Mouse (Mus musculus): ENCODE measurements around the gene Vmn2r54. TPM values are rescaled to one million over a fixed set of nuclear protein-coding genes. Genes with fewer than 3 reads are reported as not detected.
"Not testable (repeated sequence)": the region's sequence is repeated elsewhere in the genome, so short reads cannot be mapped to it uniquely, and the experiment has no call there.

The Vmn2r54 gene
- not detected in 2 replicates for total RNA-seq (2014; rRNA removed; ENCODE audit: low replicate concordance)
- polyA plus RNA-seq (2015; fragmentation: Nextera tagmentation; extraction: Ambion mirVana): not detected in 2 replicates

- DNase-seq (ENCODE audit: low spot score); H3K27me3 ChIP-seq (ENCODE audit: control insufficient read depth, insufficient read depth, low read length): not testable (repeated sequence)
These were observed at the start of gene Vmn2r54 for GRCm38 (mm10) chr7:12640219-12640618. Vmn2r54 (minus strand) TSS chr7:12640319.

GRCm38 (mm10) chr7:12684903-12685302 is 44.8 kb upstream of the Vmn2r54 start, which contains the start of gene Vmn2r55:
Vmn2r55 (minus strand) TSS chr7:12685003.
- H3K9ac ChIP-seq (replicated peaks; ENCODE audit: low read depth, low read length); H3K4me1 ChIP-seq (ENCODE audit: control insufficient read depth, insufficient read depth); H3K27ac ChIP-seq (ENCODE audit: low read depth); DNase-seq (ENCODE audit: low spot score); H3K36me3 ChIP-seq (replicated peaks; ENCODE audit: control insufficient read depth, insufficient read depth, low read length); ATAC-seq (ENCODE audit: insufficient read depth, low read depth); H3K9me3 ChIP-seq (replicated peaks; ENCODE audit: control insufficient read depth, low read length); H3K4me2 ChIP-seq (ENCODE audit: low read depth, low read length); H3K4me3 ChIP-seq (ENCODE audit: low read depth, low read length); H3K27me3 ChIP-seq (ENCODE audit: control insufficient read depth, insufficient read depth, low read length): not testable (repeated sequence)
- 78% methylated on average over 3 of the region's 3 CpGs for WGBS

More at GRCm38 (mm10) chr7:12640219-12640618, at the start of gene Vmn2r54:
- not testable (repeated sequence) for ATAC-seq (ENCODE audit: insufficient read depth, low read depth); H3K27ac ChIP-seq (ENCODE audit: low read depth); H3K4me2 ChIP-seq (ENCODE audit: low read depth, low read length); H3K4me1 ChIP-seq (ENCODE audit: control insufficient read depth, insufficient read depth); H3K9ac ChIP-seq (replicated peaks; ENCODE audit: low read depth, low read length); H3K4me3 ChIP-seq (ENCODE audit: low read depth, low read length); H3K9me3 ChIP-seq (replicated peaks; ENCODE audit: control insufficient read depth, low read length); H3K36me3 ChIP-seq (replicated peaks; ENCODE audit: control insufficient read depth, insufficient read depth, low read length)
- 63% methylated on average over 3 of the region's 4 CpGs for WGBS

- TF ChIP-seq CTCF (IDR thresholded peaks at IDR 0.05; ENCODE audit: low read depth) (no peak), EP300 (IDR thresholded peaks at IDR 0.05; ENCODE audit: low read depth) (no peak)
- Histone ChIP-seq H3K9ac (replicated peaks; ENCODE audit: low read depth, low read length) (no peak within 1 kb of the TSS), H3K4me3 (ENCODE audit: low read depth, low read length) (no peak within 1 kb of the TSS), H3K4me2 (ENCODE audit: low read depth, low read length) (no peak within 1 kb of the TSS), H3K4me1 (ENCODE audit: control insufficient read depth, insufficient read depth) (no peaks in the 10 kb centered on the region), H3K27me3 (ENCODE audit: control insufficient read depth, insufficient read depth, low read length) (no peaks in the 10 kb centered on the region), H3K9me3 (replicated peaks; ENCODE audit: control insufficient read depth, low read length) (0 out of 2 replicates have a peak, but pooled peaks cover 12% of the 10 kb centered on the region), H3K36me3 (replicated peaks; ENCODE audit: control insufficient read depth, insufficient read depth, low read length) (no peaks in the 10 kb centered on the region), H3K27ac (ENCODE audit: low read depth) (no peak within 1 kb of the TSS)
- DNase-seq (ENCODE audit: low spot score): no peak
- ATAC-seq (ENCODE audit: insufficient read depth, low read depth): no peak
These were observed 31.4 kb downstream of the Vmn2r54 start, which contains the start of gene Vmn2r53 for GRCm38 (mm10) chr7:12608688-12609087. Vmn2r53 (minus strand) TSS chr7:12608788.

Other genes with a start within 250 kb of the Vmn2r54 start
- gene Zfp551, start 217.6 kb downstream of the Vmn2r54 start, total RNA-seq (2014; rRNA removed; ENCODE audit: low replicate concordance): 1.4 and 3.6 TPM in 2 replicates
- 2.4 and 2.5 TPM in 2 replicates for gene Zfp551, start 217.6 kb downstream of the Vmn2r54 start, polyA plus RNA-seq (2015; fragmentation: Nextera tagmentation; extraction: Ambion mirVana)
- gene Zfp606, start 162.0 kb downstream of the Vmn2r54 start, total RNA-seq (2014; rRNA removed; ENCODE audit: low replicate concordance): 13.5 and 15.0 TPM in 2 replicates
- 12.9 and 14.2 TPM in 2 replicates for gene Zfp606, start 162.0 kb downstream of the Vmn2r54 start, polyA plus RNA-seq (2015; fragmentation: Nextera tagmentation; extraction: Ambion mirVana)
- gene 2900092C05Rik, start 127.8 kb downstream of the Vmn2r54 start, total RNA-seq (2014; rRNA removed; ENCODE audit: low replicate concordance): not detected in 2 replicates
- not detected in 2 replicates for gene 2900092C05Rik, start 127.8 kb downstream of the Vmn2r54 start, polyA plus RNA-seq (2015; fragmentation: Nextera tagmentation; extraction: Ambion mirVana)
- gene Vmn2r53, start 31.5 kb downstream of the Vmn2r54 start, total RNA-seq (2014; rRNA removed; ENCODE audit: low replicate concordance): not detected in 2 replicates
- under 0.01 TPM in 1 of 2 replicates, not detected in the other for gene Vmn2r53, start 31.5 kb downstream of the Vmn2r54 start, polyA plus RNA-seq (2015; fragmentation: Nextera tagmentation; extraction: Ambion mirVana)
- gene Vmn2r55, start 44.7 kb upstream of the Vmn2r54 start, total RNA-seq (2014; rRNA removed; ENCODE audit: low replicate concordance): not detected in 2 replicates
- gene Vmn2r55, start 44.7 kb upstream of the Vmn2r54 start, polyA plus RNA-seq (2015; fragmentation: Nextera tagmentation; extraction: Ambion mirVana): not detected in 2 replicates
- not detected in 2 replicates for gene Vmn2r56, start 94.7 kb upstream of the Vmn2r54 start, total RNA-seq (2014; rRNA removed; ENCODE audit: low replicate concordance)
- not detected in 2 replicates for gene Vmn2r56, start 94.7 kb upstream of the Vmn2r54 start, polyA plus RNA-seq (2015; fragmentation: Nextera tagmentation; extraction: Ambion mirVana)
- gene Zscan18, start 163.3 kb upstream of the Vmn2r54 start, total RNA-seq (2014; rRNA removed; ENCODE audit: low replicate concordance): 1.5 and 6.3 TPM in 2 replicates
- gene Zscan18, start 163.3 kb upstream of the Vmn2r54 start, polyA plus RNA-seq (2015; fragmentation: Nextera tagmentation; extraction: Ambion mirVana): 2.1 and 2.6 TPM in 2 replicates
- gene Zfp329, start 178.5 kb upstream of the Vmn2r54 start, total RNA-seq (2014; rRNA removed; ENCODE audit: low replicate concordance): 3.1 and 12.2 TPM in 2 replicates
- 6.2 and 7.0 TPM in 2 replicates for gene Zfp329, start 178.5 kb upstream of the Vmn2r54 start, polyA plus RNA-seq (2015; fragmentation: Nextera tagmentation; extraction: Ambion mirVana)
- 14.8 and 20.5 TPM in 2 replicates for gene Zfp110, start 194.4 kb upstream of the Vmn2r54 start, total RNA-seq (2014; rRNA removed; ENCODE audit: low replicate concordance)
- 15.3 and 15.9 TPM in 2 replicates for gene Zfp110, start 194.4 kb upstream of the Vmn2r54 start, polyA plus RNA-seq (2015; fragmentation: Nextera tagmentation; extraction: Ambion mirVana)
- 2.9 and 6.3 TPM in 2 replicates for gene Zfp128, start 240.9 kb upstream of the Vmn2r54 start, total RNA-seq (2014; rRNA removed; ENCODE audit: low replicate concordance)
- gene Zfp128, start 240.9 kb upstream of the Vmn2r54 start, polyA plus RNA-seq (2015; fragmentation: Nextera tagmentation; extraction: Ambion mirVana): 2.3 and 3.0 TPM in 2 replicates